Mouse (Mus musculus) thymus, adult 2 months (tissue): ENCODE results near the gene Zfp280d.

ENCODE experiments used
- CTCF ChIP-seq: fragments of 200-500 bp; IDR thresholded peaks from 2 replicates; pipeline ENCODE4 v1.5.1; 2012; ENCODE audit warnings: mild to moderate bottlenecking, control low read depth, low read length, moderate library complexity, borderline replicate concordance; ENCODE audit not compliant: control insufficient read depth, poor library complexity, insufficient read depth; ENCODE audit errors: extremely low read depth
- POLR2A ChIP-seq: fragments of 200-500 bp; IDR thresholded peaks from 2 replicates; pipeline ENCODE4 v1.6.1; 2012; ENCODE audit warnings: mild to moderate bottlenecking, low read length, control low read depth, moderate library complexity; ENCODE audit not compliant: control insufficient read depth, poor library complexity, insufficient read depth; ENCODE audit errors: extremely low read depth

GRCm38 (mm10) chr9:72374996-72375395 is 100.3 kb downstream of the Zfp280d start:
- no peak for TF ChIP-seq POLR2A
- no peak for TF ChIP-seq CTCF
